Mouse (Mus musculus): ENCODE data around the gene Smim17.

GRCm38 (mm10) chr7:6415442-6415787 lies 16.9 kb downstream of the Smim17 start:
- no peak for TF ChIP-seq CTCF (IDR thresholded peaks at IDR 0.05; ENCODE audit: borderline replicate concordance, control insufficient read depth, extremely low read depth, insufficient read depth, low read length, poor library complexity)
- no peak for TF ChIP-seq POLR2A (IDR thresholded peaks at IDR 0.05; ENCODE audit: control insufficient read depth, extremely low read depth, insufficient read depth, low read length, poor library complexity)
